Mouse (Mus musculus): ENCODE data around the gene Brd9.
"Not testable (repeated sequence)": the region's sequence is repeated elsewhere in the genome, so short reads cannot be mapped to it uniquely, and the experiment has no call there.

The Brd9 gene

GRCm38 (mm10) chr13:73991267-73991666 is 53.7 kb downstream of the Brd9 start:
- no peak for DNase-seq

DNA sequence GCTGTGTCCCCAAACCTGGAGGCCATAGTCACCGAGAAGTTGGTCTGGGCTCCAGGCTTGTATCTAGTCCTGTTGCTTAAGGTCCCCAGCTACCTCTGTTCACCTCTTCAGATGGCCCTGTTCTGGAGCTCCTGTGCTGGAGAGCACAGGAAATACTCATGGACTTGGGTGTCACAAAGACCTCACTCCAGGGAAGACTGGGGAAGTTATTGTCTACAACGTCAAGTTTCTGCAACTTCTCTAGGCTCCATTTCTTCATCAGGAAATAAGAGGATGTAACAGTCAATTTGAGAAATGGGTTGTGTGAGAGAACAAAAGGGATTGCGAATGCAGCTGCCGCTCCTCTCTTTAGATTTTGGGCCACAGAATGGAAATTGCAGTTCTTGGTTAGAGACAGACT is 58.8 kb downstream of the Brd9 start:
- no peak for DNase-seq

GRCm38 (mm10) chr13:74000519-74000918 is 62.9 kb downstream of the Brd9 start:
- no peak for DNase-seq

- DNase-seq = no peak
These were observed 63.4 kb downstream of the Brd9 start for GRCm38 (mm10) chr13:74000961-74001360.

GRCm38 (mm10) chr13:74001492-74001891 is 63.9 kb downstream of the Brd9 start:
- DNase-seq = no peak

- not testable (repeated sequence) for DNase-seq
These were observed 69.3 kb downstream of the Brd9 start for GRCm38 (mm10) chr13:74006881-74007280.

DNA sequence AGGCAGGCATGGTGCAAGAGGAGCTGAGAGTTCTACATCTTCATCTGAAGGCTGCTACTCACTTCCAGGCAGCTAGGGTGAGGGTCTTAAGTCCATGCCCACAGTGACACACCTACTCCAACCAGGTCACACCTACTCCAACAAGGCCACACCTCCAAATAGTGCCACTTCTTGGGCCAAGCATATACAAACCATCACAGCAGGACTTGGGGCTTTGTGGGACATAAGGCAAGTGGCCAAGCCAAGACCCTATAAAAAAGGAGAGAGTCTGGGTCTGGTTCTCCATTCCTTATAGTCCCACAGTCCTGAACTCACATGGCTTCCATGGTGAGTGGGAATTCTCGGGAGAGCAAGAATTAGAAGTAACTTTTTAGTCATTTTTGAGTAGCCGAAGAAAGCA is 70.6 kb downstream of the Brd9 start:
- DNase-seq = not testable (repeated sequence)

DNA sequence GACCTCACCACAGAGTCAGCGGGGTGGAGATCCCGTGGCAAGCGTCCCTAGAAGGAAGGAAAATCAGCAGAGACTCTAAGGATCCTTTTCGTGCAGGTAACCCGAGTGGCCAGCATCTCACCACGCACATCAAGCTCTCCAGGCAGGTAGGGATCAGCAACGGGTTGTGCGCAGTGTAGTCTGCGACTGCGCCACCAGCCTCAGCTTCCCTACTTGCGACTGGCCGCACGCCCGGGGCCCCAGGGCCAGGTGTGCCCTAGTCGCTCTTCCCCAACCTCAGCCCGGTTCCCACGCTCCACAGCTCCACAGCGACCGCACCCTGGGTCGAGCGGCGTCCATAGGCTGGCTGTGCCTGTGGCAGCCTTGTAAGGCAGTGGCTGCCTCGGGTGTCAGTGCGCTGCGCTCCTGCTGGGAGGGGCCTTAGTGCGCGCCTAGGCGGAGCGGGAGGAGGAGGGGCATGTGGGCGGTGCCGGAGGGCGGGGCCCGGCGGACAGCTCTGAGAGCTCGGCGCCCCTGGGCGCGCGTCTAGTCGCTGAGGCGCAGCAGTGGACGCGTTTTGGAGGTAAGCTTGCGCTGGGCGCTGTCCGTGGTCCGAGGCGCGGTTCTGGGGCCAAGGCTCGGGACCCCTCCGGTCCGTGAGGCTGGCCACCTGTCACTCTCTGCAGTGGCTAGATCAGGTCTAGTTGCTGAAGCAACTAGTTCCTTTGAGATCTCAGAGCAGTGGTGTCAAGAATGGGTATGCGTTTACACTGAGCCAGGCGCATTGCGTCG is 71.5 kb downstream of the Brd9 start, which contains the start of gene Tppp:
TSS of gene Tppp (plus strand) at position 460 of the 771 bp plus-strand sequence.
- DNase-seq = peak; percentile 94

GRCm38 (mm10) chr13:74009791-74010614 is 72.4 kb downstream of the Brd9 start:
- peak; percentile 79 for DNase-seq

Data from kidney, postnatal 10 days (tissue).